Mouse (Mus musculus): ENCODE measurements around the gene Ppp1r2. TPM values are rescaled to one million over a fixed set of nuclear protein-coding genes. Genes with fewer than 3 reads are reported as not detected.

Ppp1r2 gene
- 34.5 TPM for total RNA-seq (2023)

GRCm38 (mm10) chr16:31274674-31275460 lies at the start of gene Ppp1r2:
Gene Ppp1r2, minus strand, starts transcription at chr16:31275277.

GRCm38 (mm10) chr16:31314497-31315233 lies 39.6 kb upstream of the Ppp1r2 start, which contains the start of gene Apod:
Gene Apod, minus strand, starts transcription at chr16:31314808.

Other genes with a start within 250 kb of the Ppp1r2 start
- 23.7 TPM for gene Xxylt1, start 193.8 kb downstream of the Ppp1r2 start, total RNA-seq (2023)
- gene Acap2, start 74.0 kb downstream of the Ppp1r2 start, total RNA-seq (2023) = 49.0 TPM
- gene Apod, start 39.5 kb upstream of the Ppp1r2 start, total RNA-seq (2023) = not detected
- gene Bdh1, start 147.0 kb upstream of the Ppp1r2 start, total RNA-seq (2023) = 35.8 TPM

Measured in CD4-positive naive resting alpha-beta T cell, adult 76 days (primary cell).